Mouse (Mus musculus): ENCODE results near the gene Fam155a. TPM values are rescaled to one million over a fixed set of nuclear protein-coding genes. Genes with fewer than 3 reads are reported as not detected.
A peak's percentile ranks its signal among the peaks of the same experiment; 100 is the strongest.

Gene Fam155a
- total RNA-seq, 2 experiments from 2014 or later, result not detected

- intact Hi-C loops (cut with DNase I), result no loop called here
- no peak for DNase-seq
Observed at GRCm38 (mm10) chr8:9204345-9205067, 566.5 kb downstream of the Fam155a start.

GRCm38 (mm10) chr8:9200099-9200498 is 570.9 kb downstream of the Fam155a start:
- intact Hi-C loops (cut with DNase I), result no loop called here
- no peak for DNase-seq

GRCm38 (mm10) chr8:9191682-9192081 is 579.3 kb downstream of the Fam155a start:
- intact Hi-C loops (cut with DNase I), result no loop called here
- no peak for DNase-seq

- intact Hi-C loops (cut with DNase I), result no loop called here
- peak in 1 of 2 experiments; percentile 22 for DNase-seq
Observed at GRCm38 (mm10) chr8:9188616-9189015, 582.3 kb downstream of the Fam155a start.

- DNase-seq, result no peak
- intact Hi-C loops (cut with DNase I), result no loop called here
Observed at GRCm38 (mm10) chr8:9185200-9185599, 585.8 kb downstream of the Fam155a start.

DNA sequence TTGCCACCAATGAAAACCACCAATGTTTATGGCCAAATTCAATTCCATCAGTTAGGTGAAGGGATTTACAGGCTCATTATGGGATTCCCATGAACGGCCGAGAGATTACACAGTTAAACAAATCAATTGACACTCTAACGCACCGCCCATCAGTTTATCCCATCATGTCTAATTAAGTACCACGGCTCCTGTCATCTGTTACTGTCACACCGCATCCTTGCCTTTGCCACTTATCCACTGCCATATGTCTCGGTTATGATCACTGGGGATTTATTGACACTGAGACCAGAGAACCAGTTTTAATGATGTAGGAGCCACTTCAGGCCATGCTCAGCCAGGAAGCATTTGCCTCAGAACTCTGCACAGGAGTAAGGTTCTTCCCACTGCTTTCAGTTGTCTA is 588.5 kb downstream of the Fam155a start:
- no peak for DNase-seq
- intact Hi-C loops (cut with DNase I), result no loop called here

- DNase-seq, result no peak
- intact Hi-C loops (cut with DNase I), result no loop called here
Observed at GRCm38 (mm10) chr8:9180686-9181315, 590.2 kb downstream of the Fam155a start.

GRCm38 (mm10) chr8:9176974-9177373 is 594.0 kb downstream of the Fam155a start:
- intact Hi-C loops (cut with DNase I), result no loop called here
- DNase-seq, result no peak

GRCm38 (mm10) chr8:9174865-9175565 is 595.9 kb downstream of the Fam155a start:
- intact Hi-C loops (cut with DNase I), result loop anchor here (2.0 kb wide), 2 partner anchors 180 to 516 kb away; no protein-coding TSS in a partner anchor
- peak; percentile 57 to 82 for DNase-seq

DNA sequence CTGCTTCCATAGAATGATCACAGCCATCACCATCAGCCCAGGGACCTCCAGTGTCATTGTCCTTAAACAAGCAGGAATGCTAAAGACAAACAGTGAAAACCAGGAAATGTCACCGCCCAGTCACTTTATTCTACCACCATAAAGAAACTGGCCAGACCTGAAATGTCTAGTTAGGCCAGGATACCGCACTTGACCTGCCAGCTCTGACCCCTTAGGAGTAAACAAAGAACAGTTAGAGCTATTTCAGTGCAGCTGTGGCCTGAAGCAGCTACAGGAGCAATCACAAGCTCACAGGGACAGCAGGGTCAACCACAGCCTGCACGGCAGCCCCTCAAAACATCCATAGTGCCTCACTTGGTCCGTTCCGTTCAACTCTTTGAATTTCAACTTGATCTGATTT is 599.1 kb downstream of the Fam155a start:
- DNase-seq, result no peak
- intact Hi-C loops (cut with DNase I), result no loop called here

DNA sequence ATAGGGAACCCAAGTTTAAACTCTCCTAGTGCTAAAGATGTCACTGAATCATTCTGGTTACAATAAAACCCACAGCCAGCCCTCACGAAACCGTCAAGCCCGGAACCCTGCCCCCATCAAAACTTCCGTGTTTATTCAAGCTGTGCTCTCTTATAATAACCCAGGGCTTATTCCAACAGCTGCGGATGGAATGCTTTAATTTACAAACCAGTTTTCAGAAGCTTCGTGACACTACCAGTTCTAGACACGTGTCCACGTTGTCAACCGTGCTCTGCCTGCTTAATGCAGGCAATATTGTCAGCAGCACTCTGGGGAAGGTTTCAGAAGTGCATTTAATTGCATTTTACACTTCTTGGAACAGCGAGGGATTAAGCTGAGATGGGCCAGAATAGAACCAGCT is 603.0 kb downstream of the Fam155a start:
- intact Hi-C loops (cut with DNase I), result no loop called here
- DNase-seq, result no peak

DNA sequence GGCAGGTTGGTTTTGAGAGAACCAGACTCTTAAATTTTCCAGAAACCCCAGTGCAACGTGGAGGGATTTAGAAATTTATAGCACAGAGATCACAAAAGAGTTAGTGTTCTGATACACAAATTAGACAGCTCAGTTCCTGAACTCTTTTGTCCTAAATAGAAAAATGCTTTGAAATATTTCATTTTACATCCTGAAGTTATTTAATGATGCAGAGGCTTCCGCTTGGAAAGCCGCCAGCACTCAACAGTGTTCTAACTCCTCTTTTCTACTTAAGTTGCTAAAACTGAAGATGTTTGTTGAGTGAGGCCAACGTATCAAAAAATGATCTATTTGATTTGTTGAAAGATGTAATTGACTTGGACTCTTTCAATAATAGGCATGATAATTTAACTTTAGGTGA is 609.4 kb downstream of the Fam155a start:
- intact Hi-C loops (cut with DNase I), result no loop called here
- no peak for DNase-seq

- intact Hi-C loops (cut with DNase I), result no loop called here
- DNase-seq, result no peak
Observed at GRCm38 (mm10) chr8:9159322-9159721, 611.6 kb downstream of the Fam155a start.

DNA sequence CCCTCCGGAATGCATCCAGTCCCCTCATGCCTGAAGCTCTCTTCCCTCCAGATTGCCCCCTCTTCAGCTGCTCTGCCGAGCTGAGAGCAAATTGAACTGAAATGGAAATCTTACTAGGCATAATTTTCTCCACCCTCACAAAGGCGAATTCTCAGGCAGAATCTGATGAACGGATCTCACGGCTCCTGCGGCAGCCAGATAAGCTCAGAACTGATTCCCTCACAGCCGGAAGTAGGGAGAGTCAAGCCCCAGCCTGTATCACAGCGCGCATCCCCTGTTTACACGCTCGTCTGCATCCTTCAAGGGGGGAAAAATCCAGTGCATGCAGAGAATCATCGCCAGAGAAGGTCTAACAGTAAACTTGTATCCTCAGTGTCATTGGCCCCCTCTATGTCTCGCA is 612.3 kb downstream of the Fam155a start:
- intact Hi-C loops (cut with DNase I), result no loop called here
- DNase-seq, result no peak

DNA sequence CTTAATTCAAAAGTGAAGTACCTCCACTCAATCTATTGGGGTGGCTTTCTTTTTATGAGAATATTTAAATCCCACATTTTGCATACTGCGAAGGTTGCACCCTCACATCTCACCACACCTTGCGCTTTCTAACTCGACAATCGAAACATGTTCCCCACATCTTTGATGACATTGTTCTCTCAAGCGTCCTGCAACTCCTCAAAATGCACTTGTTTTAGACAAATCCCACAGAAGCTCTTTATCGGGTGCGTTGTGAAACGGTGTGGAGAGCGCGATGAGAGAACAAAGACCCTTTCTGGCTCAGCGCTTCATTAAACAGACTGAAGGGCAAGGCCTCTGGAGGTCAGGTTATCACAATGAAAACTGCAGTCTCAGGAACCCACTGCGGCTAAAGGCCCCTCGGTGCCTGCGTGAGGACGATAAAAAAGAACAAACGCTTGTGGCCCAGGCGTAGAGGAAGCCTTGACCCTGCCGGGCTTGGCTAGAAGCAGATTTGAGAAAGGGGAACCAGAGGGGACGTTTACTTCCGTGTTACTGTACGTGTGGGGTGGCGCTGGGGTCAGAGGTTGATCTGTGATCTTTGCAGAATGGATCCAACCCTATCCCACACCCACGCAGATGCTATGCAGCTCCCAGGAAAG is 613.7 kb downstream of the Fam155a start:
- DNase-seq, result no peak

More for the DNA sequence above, 613.7 kb downstream of the Fam155a start:
- intact Hi-C loops (cut with DNase I), result no loop called here

Small RNA genes lying within 50 kb of the gene (microRNA-seq; reads per million reads assigned to microRNA genes)
- 0 reads per million in 2 experiments for gene Gm47312

Other genes starting within 250 kb of the Fam155a start
- not detected for gene Gm10217, start 93.1 kb upstream of the Fam155a start, total RNA-seq (2021)
- 1 to 10 TPM; 5.9 to 6.5 TPM for gene Lig4, start 206.5 kb upstream of the Fam155a start, total RNA-seq (2021)
- gene Abhd13, start 206.5 kb upstream of the Fam155a start, total RNA-seq (2021), result 10 to 100 TPM; 19.7 to 20.0 TPM
- 1 to 10 TPM; 3.9 to 6.4 TPM for gene Tnfsf13b, start 235.3 kb upstream of the Fam155a start, total RNA-seq (2021)

All from heart, postnatal 10 days (tissue).